Mouse (Mus musculus) megakaryocyte, adult 5-6 weeks (primary cell): Measurements from ENCODE around the gene Msh3. TPM values are rescaled to one million over a fixed set of nuclear protein-coding genes. Genes with fewer than 3 reads are reported as not detected.

Experiments
- total RNA-seq, 2 experiments: library from RNA; stranded (forward) in 1 of 2; stranded (reverse) in 1 of 2; fragments of 153-499, 151-499 nt in 1 of 2; fragments of 221-1000, 200-1000 nt in 1 of 2; gene quantifications; 2 replicates each; pipeline versions ENCODE4 v1.2.3 to v1.2.4; 2015 to 2017

Gene Msh3
- total RNA-seq, 2 experiments from 2014 or later, result 21.3 to 27.5 TPM

Other genes with a start within 250 kb of the Msh3 start
- 8.8 and 9.2 TPM in 2 replicates for gene Rasgrf2, start 223.3 kb downstream of the Msh3 start, total RNA-seq (2015)
- gene Rasgrf2, start 223.3 kb downstream of the Msh3 start, total RNA-seq (2017), result 2.1 and 3.6 TPM in 2 replicates
- gene Gm20379, start 49.0 kb downstream of the Msh3 start, total RNA-seq (2015), result not detected in 2 replicates
- not detected in 2 replicates for gene Gm20379, start 49.0 kb downstream of the Msh3 start, total RNA-seq (2017)
- 11.8 and 13.6 TPM in 2 replicates for gene Dhfr, start 277 bp downstream of the Msh3 start, total RNA-seq (2015)
- 12.6 and 12.7 TPM in 2 replicates for gene Dhfr, start 277 bp downstream of the Msh3 start, total RNA-seq (2017)
- gene Ankrd34b, start 70.9 kb upstream of the Msh3 start, total RNA-seq (2015), result not detected in 2 replicates
- gene Ankrd34b, start 70.9 kb upstream of the Msh3 start, total RNA-seq (2017), result not detected in 2 replicates
- 11.6 and 12.7 TPM in 2 replicates for gene Fam151b, start 129.0 kb upstream of the Msh3 start, total RNA-seq (2015)
- gene Fam151b, start 129.0 kb upstream of the Msh3 start, total RNA-seq (2017), result 7.7 and 12.7 TPM in 2 replicates
- 11.5 and 13.0 TPM in 2 replicates for gene Zfyve16, start 175.9 kb upstream of the Msh3 start, total RNA-seq (2015)
- gene Zfyve16, start 175.9 kb upstream of the Msh3 start, total RNA-seq (2017), result 10.9 and 14.7 TPM in 2 replicates
- gene Spz1, start 221.2 kb upstream of the Msh3 start, total RNA-seq (2015), result not detected in 2 replicates
- 0.18 TPM in 1 of 2 replicates, not detected in the other for gene Spz1, start 221.2 kb upstream of the Msh3 start, total RNA-seq (2017)